Mouse (Mus musculus) thymus, postnatal 36 days (tissue): ENCODE measurements around the gene Cog5.

Source experiments
- DNase-seq, 2 experiments: peaks; one replicate each; pipeline ENCODE4 v3.0.0; 2022; ENCODE audit warnings: mixed read lengths in 2 of 2

Cog5 gene

DNA sequence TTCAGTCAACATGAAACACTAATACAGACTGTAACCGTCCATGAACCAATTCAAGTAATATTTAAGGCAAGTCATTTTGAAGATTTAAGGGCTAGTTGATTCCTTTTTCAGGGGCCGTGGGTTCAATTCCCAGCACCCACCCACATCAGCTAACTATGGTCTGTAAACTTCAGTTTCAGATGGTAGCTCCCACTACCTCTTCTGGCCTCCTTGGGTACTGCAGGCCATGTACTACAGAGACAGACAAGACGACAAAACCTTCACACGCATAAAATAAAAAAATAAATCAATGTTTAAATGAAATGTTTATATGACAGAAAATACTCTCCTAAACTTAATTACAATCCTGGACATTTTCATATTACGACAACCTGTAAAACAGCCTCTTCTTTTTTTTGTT lies 292.8 kb downstream of the Cog5 start:
- DNase-seq: peak; percentile 29 to 39

DNA sequence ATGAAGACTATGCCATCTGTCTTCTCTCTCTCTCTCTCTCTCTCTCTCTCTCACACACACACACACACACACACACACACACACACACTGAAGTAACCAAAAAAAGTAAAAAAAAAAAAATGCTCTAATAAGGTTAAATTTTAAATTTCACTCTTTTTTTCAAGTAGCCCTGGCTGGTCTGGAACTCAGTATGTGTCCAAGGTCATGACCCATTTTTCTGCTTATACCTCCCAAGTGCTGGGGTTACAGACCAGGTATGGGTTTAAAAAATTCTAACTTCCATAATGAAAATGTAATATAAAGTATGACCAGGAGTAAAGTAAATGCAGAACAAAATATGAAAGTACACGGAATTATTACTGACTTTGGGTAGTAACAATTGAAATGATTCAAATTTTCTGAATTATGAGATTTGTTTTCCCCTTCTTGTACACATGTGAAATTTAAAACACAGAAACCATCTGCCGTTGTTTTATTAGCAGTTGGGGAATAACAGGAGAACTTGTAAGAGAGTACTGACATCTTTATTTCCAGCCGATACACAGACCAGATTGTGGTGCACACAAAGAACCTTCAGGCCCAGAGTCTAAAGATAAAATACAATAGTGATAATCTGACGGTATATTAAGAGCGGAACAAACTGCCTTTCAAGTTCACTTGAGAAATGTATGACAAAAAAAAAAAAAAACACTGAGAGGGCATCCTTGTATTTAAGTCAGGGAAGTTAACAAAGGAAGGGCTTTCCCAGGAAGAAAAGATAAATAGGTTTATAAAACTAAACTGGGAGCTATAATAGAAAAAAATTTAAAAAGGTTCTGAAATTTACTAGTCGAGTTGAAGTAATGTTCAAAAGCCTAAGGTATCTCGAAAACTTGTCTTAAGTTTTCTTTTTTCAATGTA lies 293.7 kb downstream of the Cog5 start:
- no peak for DNase-seq

DNA sequence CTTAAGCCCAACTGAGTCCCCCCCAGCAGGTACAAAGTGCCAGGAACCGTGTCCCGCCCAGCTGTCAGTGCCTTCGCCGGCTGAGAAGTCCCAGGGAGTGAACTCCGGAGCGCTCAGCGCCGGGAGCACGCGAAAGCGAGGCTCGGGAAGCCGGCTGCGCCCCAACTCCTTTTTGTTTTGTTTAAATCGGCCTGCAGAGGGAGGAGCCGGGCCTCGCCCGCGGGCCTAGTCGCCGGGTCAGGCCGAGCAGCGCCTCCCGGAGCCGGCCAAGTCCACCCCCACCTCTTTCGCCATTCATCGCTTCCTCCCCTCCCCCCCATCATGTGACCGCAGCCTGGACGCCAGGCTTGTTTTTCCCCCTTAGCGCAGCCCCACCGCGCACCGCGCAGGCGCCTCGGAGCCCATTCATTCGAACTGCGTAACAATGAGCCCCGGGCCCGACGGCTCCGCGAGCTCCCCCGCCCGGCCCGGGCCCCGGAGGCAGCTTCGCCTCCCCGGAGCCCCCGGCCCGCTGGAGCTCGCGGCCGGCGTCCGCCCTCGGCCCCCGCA lies 294.6 kb downstream of the Cog5 start:
- DNase-seq: peak; percentile 73 to 80

DNA sequence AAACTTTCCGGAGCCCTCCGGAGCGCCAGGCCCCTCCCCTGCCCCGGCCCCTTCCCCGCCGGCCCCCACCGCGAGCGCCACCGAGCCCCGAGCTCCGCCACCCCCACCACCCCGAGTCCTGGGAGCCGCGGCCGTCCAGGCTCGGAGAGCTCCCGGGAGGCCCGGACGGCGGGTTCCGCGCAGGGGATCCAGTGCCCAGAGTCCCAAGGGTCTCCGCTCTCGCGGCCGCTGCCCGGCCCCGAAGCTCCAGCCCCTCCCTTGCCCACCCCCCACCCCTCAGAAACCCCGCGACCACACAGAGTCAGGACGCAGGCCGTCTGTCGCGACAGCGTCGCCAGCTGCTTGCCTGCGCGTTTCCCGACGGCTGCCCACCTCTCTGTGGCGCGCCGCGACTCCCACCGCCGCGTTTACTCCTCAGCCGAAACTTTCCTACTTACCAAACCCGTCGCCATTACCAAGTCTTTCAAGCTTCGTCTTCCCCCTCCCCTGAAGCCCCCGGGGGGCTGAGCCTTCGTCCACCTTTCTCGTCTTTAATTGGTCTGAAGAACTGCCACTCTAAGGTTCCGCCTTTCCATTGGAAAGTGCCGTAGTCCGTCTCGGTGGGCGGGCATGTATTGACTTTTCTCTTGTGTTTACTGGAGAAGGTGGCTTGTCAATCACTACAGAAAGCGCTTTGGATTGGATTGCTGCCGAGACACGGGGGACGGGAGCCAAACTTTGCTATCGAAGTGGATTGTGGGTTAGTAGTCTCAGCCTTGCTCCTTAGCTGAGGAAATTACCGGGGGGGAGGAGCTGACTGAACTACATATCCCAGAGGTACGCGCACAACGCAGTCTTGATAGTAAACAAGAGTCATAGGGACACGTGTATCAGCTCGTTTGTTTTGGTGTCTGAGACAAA lies 295.3 kb downstream of the Cog5 start, which contains the start of gene Hbp1:
Gene Hbp1 (minus strand): TSS at position 777 of the 900 bp plus-strand sequence.
- DNase-seq: peak; percentile 95 to 97

DNA sequence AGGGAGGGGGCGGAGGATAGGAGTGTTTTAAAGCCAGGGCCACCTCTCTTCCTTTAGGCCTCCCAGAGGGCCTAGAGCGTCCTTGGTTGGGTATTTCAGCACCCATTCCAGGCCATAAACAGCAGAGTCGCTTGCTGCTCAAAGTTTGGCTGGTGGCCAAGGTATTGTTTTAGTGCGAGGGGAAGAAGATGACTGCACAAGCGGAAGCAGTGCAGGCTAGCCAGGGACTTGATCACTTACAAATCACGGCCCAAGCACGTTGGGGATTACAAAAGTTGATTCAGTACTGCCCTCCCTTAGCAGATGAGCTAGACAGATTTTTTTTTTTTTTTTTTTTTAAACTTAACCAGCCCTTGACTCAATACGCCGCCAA lies 296.0 kb downstream of the Cog5 start:
- no peak for DNase-seq

DNA sequence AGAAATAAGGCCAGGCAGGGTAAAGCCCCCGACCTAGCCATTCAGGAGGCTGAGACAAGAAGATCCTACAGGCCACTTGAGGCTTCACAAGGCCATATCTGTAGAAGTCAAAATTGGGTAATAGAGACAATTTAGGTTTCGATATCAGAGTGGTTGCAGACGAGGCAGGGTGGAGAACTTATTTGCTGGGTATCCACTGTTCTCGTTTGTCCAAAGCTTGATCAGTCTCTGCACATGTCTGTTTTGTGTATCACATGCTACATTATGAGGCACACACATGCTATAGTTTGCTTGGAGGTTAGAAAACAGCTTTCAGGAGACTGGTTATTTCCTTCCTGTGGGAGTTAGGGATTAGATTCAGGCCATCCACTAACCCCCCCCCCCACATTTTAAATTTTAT lies 301.2 kb downstream of the Cog5 start:
- DNase-seq: no peak

DNA sequence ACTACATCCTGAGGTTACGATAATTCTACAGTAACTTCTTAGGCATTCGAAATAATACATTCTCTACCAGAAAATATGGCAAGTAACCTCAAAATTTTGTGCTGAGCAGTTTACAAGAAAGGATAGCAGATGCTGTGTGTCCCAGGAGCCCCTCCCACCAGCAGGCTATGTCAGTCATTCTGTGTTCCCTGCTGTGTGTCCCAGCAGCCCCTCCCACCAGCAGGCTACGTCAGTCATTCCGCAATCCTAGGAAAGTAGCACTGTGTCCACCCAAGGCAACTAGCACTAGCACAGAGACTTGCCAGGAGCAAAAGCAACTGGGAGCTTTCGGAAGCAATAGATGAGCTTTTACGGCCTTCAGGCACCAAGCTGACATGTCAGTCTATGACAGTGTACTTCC lies 309.4 kb downstream of the Cog5 start:
- DNase-seq: no peak

DNA sequence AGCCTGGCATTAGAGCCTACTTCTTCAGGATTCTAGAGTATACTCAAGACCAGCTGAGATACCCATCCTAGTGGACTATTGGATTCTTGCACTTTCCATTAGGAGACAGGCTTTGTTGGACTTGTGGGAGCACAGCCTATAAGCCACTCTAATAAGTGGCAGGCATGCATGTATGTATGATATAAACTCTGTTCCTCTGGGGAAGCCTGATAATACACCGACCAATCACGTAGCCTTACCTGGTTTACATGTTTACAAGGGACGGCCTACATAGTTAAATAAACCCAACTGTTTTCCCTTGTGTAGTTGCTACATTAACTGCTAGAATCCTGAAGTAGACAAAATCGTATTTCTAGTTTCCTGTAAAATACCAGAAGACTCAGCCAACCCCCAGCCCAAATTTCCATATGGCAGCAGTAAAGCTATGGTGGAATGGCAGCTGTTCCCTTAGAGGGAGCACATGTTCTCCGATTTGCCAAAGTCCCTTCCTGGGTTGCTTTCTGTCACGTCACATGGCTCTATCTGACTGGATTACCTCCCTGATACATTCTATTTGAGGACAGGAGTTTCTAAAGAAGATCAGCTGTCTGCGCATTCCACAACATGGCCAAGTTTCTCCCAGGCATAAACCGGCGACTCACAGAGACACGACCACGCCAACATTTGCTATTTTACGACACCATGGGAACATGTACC lies 311.0 kb downstream of the Cog5 start:
- no peak for DNase-seq

DNA sequence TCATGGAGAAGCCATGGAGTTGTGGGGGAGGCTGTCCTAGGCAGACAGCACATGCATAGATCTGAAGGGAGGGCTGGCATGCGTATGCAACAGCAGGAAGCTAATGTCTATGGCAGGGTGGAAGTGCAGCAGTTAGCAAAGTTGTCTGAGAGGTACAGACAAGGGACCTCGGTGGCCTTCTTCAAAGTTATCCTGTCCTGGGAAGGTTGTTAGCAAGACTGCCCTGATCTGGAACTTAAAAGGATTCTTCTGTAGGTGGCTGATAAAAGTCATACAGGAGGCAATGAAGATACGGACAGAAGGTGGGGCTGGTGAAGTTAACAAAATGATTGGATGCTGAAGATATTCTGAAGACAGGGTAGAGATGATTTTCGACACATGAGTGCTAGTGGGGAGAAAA lies 311.7 kb downstream of the Cog5 start:
- DNase-seq: no peak

DNA sequence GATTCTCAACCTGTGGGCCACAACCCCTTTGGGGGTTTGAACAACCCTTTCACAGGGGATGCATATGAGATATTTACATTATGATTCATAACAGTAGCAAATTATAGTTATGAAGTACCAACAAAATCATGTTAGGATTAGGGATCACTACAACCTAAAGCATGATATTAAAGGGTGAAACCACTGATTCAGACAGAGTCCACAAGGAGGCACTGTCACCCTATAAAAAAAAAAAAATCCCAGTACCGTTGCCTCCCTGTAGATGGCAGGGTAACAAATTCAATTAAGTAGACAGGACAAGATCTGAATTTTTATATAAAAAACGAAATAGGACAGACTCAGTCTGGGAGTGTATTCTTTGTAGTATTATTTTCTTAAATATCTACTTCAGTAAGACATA lies 312.9 kb downstream of the Cog5 start:
- peak in 1 of 2 experiments; percentile 32 for DNase-seq

DNA sequence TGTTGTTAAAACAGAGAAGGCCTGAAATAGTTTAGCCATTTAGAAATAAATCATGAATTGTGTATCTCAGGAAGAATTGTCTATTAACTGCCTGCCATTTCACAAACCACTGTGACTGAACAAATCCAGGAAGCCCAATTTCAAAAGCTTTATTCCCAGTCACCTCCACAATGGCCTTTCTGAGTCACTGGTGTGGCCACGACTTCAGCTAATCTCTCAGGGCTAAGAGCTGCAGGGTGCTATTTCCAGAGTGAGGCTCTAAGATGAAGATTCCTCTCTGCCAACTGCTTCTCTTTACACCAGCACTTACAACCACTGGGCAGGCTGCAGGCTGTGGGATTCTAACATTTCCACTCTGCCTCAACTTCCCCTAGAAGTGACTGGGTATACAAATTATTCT lies 314.4 kb downstream of the Cog5 start:
- no peak for DNase-seq

DNA sequence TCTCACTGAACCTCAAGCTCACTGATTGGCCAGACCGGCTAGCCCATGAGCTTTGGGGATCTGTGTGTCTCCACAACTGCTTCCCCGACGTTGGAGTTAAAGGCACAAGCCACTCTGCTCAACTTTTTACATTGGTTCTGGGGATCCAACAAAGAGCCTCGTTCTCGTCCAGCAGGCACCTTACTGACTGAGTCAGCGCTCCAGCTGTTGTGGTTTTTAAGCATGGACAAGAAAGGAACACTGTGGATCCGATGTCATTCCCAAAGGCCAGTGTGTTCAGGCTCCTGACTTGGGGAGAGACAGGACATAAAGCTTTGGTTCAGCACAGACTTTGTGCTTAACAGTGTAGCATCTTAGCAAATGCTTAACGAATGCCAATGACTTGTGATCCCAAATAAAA lies 316.9 kb downstream of the Cog5 start:
- no peak for DNase-seq

DNA sequence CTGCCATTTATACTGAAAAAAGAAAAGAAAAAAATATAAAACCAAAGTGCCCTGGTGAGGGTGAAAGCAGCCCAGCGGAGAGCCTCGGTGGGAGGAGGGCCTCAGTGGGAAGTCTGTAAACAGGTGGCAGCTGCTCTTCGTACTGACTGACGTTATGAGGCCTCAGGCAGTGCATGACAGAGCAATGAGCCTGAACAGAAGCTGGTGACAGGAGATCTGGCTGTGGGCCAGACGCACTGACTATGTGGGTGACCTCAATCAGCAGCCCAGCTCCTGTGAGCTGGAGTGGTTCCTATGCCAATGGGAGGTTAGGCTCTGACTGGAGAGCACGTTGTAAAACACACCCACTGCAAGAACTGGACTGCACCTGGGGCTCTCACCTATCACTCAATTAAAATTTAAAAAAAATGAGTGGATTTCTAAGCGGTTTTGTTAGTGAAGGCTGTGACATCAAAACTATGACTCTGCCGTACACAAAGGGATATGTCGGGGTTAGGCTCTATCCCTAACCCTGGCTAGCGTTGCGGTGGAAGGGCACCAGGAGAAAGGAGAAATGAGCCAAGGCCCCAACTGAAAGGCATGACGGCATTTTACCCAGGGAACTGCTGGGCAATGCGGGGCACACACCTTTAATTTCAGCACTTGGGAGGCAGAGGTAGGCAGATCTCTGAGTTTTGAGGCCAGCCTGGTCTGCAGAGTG lies 319.0 kb downstream of the Cog5 start:
- peak; percentile 66 to 81 for DNase-seq

DNA sequence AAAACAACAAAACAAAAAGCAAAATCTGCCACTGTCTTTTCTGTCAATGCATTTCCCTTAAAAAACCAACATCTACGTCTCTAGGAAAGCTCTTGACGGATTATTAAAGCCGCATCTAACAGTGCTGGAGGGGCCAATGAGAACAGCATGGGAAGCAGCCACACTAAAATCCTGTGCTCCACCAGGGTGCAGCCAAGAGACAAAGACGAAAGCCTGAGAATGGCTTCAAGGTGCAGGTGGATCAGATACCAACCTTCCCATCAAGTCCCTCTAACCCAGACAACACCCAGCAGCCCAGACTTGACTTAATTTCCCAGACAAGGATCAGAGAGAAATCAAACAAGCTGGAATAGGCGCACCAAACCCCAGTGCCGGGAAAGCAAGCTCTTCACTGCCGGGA lies 321.9 kb downstream of the Cog5 start:
- DNase-seq: peak; percentile 66 to 69

DNA sequence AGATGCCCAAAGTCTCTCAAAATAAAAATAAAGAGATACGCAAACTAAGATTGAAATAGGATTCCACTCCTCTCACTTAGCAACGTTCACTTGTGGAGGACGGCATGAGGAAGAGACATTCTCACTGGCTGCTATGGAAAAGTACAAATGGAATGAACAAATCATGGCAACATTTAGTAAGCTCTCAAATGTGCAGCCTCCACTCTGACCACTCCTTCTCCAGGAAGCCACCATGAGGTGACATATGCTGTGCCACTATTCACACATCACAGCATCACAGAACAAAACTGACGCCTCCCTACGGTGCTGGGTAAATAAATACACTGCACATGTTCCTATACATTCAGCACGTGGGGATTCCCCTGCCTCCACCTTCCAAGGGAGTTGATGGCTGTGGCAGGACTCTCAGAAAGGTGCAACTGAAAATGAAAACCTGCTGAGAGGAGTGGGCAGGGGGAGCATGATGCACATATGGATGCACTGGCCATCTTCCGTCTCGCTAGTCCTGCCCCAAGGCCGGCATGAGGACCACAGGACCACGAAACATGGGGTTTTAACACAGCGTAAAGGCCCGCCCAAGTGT lies 323.0 kb downstream of the Cog5 start:
- no peak for DNase-seq

DNA sequence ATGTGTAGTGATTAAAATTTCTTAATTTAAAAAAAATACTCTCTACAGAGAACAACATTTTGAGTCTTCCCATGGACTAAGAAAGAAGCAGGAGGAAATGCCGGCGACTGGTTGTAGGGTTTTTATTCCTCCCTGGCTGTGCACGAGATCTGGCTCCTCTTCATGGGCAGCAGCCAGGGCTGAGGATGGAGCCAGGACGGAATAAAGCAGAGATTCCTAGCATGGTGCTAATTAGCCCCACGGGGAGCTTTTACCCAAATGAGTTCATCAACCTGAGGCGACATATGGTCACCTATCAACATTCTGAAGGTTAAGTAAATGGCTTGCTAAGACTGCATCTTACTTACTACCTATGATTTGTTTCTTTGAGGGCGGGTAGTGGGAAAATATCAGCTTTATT lies 328.6 kb downstream of the Cog5 start:
- DNase-seq: no peak

DNA sequence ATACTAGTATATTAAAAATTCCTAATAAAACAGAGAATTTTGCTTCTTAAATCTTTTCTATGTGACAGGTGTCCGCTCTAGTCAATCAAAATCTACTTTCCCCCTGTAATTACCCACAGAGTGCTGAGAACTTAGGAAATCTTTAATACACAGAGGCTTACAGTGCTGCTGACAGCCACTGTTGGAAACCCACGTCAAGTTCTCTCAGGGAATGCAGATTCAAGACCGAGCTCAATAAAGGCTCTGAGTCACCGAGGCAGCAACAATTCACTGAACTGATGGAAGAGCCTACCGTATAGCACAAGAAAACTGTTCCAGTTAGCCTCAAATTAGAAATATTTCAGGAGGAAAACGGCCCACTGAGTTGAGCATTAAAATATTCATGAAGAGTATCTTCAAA lies 329.1 kb downstream of the Cog5 start:
- no peak for DNase-seq

DNA sequence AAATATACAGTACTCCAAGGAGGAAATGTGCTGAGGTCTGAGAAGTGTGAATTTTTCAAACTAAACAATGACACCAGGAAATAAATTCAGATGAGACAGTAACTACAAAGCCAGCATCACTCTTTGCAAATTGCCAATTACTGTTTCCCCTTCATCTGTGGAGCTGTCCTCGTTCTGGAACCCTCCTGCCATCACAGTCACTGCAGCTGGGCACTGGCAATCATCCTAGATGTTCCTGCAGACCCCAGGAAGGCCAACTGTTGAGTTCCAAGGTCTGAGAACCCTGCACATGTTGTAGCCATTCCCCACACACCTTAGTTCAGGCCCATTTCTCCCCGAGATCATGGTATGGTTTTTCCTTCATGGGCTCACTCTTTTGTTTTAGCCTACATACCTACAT lies 329.5 kb downstream of the Cog5 start:
- no peak for DNase-seq

DNA sequence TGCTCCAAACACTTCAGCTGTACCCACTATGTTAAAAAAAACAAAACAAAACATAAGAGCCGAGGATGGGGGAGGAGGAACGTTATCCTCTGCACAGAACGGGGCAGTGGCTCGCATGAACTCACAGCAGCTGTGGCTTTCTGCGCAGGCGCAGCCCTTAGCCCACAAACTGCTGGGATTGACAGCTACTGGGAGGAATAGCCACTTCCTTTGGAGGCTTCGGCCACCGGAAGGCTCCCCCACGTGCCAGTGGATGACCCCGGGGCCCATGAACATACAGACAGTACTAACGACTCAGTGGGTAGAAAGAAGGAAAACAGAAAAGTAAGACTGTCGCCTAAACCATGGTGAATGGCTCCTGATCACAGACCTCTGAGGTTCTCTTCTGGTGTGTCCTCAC lies 330.0 kb downstream of the Cog5 start:
- DNase-seq: peak in 1 of 2 experiments; percentile 41

DNA sequence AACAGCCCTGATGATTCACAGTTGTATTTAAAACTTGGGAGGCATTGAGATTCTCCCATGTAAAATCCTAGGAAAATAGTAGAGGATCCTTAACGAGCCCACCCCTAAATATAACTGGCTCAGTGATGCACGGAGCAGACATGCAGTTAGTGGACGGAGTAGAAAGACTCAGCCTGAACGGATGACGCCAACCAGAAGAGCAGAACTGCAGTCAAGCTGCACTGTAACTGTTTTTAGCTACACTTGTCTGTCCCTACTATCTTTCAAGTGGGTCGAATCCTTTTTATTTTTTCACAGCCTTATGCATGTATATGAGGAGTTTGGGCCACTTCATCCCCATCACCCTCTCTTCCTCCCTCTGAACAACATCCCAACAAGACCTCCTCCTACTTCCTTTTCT lies 331.1 kb downstream of the Cog5 start:
- DNase-seq: no peak

DNA sequence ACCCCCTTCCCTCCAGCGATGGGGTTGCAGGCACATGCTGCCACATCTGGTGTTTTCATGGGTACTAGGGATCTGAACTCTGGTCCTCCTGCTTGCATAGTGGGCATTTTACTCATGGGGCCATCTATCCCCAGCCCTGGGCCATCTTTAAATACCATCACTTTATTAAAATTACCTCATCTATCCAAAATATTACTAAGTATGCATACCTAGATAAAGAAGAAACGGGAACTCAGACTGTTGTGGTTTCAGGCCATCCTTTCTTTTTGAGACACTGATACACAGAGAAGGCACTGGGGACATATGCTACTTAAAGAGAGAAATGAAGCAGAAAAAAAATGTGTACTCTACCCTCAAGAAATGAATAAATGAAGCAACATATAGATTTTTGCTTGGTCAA lies 331.8 kb downstream of the Cog5 start:
- no peak for DNase-seq
